Mouse (Mus musculus) cerebral cortex, adult 2 months (tissue): ENCODE results near the gene Ralb.

Source experiments
- WGBS: fragments of 180-500 bp; shearing (Covaris S2); methylation state at CpG from one replicate; pipeline ENCODE4 v1.1.7; 2018; 5-methylcytosine and 5-hydroxymethylcytosine counted together

Ralb gene

DNA sequence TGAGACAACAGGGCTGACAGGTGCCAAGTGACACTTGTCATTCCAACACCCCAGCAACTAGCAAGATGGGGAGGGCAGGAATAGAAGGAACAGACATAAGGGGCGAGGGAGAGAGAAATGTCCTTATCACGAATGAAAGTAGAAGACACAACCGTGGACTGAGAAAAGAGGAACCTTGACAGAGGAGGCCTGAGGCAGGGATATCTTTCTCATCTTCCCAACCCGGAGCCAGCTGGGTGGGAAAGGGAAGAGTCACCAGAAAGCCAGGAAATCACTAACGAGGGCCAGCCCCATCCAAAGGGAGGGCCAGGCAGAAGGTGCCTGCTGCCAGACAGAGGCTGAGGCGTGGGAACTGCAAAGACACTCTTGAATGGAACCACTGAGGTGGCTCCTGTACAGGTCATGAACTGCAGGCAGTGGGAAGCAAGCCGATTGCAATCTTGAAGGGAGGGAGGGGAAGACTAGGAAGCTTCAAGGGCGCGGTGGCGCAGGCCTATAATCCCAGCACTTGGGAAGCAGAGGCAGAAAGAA, 57.8 kb downstream of the Ralb start:
- 68% methylated on average over 10 of the region's 10 CpGs for WGBS

- 86% methylated on average over 21 of the region's 21 CpGs for WGBS
Measured at GRCm38 (mm10) chr1:119443591-119444350, 60.8 kb downstream of the Ralb start.

GRCm38 (mm10) chr1:119442901-119443300, 61.7 kb downstream of the Ralb start:
- WGBS: 95% methylated on average over 9 of the region's 9 CpGs

DNA sequence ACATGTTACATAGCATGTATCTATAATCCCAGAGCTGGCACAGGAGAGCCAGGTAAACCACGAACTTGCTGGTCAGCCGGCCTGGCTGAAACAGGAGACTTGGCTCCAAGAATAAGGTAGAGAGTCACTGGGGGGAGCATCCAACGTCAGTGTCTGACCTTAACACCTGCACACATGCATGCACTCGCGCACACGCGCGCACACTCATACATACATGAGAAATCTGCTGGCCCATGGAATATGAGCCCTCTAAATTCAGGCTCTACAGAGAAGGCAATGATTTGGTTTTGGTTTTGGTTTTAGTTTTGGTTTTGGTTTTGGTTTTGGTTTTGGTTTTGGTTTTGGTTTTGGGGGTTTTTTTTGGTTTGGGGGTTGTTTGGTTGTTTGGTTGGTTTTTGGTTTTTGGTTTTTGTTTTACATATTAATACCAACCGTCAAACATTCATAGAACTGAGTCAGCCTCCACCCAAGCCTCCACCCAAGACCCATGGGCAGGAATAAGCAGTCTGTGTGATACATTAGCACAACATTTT, 66.4 kb downstream of the Ralb start:
- 94% methylated on average over 9 of the region's 9 CpGs for WGBS

DNA sequence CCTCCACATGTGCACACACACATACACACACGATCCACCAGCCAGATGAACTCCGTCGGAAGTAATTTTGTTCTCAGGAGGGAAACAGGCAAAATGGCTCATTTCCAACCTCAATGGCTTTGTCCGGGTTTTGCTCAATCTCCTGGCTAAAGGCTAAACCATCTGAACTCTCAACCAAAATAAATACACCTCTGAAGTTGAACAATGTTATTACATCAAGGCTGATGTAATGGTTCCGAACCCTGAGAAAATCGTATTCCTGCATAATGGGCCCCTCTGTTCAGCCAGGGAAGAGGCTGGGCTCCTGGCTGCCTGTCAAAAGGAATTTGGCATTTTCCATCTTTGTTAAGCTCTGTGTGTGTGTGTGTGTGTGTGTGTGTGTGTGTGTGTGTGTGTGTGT, 67.2 kb downstream of the Ralb start:
- WGBS: 57% methylated on average over 6 of the region's 6 CpGs

- WGBS: 52% methylated on average over 6 of the region's 6 CpGs
Measured at GRCm38 (mm10) chr1:119424141-119424860, 80.3 kb downstream of the Ralb start.

GRCm38 (mm10) chr1:119423510-119423909, 81.1 kb downstream of the Ralb start:
- 8% methylated on average over 14 of the region's 14 CpGs for WGBS

DNA sequence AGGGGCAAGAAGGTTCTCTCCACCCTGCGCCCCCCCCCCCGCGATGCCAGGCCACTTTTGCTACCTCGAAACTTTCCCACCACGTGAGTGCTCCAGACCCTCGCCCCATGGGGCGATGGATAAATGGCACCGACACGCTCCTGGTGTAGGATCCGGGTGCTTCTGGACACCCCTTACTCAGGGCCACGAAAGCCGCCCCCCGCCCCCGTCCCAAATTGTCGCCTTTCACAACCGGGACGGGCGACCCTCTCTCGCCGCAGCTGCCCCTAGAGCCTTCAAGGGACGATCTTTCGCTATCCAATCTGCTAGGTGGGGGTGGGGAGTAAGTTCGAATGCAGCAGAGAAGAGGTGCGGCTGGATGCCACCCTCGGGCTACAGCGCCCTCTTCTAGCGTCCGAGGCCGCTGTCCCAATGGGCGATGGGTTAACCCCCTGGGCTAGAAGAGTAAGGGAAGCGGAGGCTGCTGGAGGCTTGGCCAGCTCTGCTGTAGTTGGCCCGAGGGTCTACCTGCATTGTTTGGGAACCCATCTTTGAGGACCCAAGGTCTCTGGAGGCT, 82.1 kb downstream of the Ralb start:
- 1% methylated on average over 31 of the region's 32 CpGs for WGBS

DNA sequence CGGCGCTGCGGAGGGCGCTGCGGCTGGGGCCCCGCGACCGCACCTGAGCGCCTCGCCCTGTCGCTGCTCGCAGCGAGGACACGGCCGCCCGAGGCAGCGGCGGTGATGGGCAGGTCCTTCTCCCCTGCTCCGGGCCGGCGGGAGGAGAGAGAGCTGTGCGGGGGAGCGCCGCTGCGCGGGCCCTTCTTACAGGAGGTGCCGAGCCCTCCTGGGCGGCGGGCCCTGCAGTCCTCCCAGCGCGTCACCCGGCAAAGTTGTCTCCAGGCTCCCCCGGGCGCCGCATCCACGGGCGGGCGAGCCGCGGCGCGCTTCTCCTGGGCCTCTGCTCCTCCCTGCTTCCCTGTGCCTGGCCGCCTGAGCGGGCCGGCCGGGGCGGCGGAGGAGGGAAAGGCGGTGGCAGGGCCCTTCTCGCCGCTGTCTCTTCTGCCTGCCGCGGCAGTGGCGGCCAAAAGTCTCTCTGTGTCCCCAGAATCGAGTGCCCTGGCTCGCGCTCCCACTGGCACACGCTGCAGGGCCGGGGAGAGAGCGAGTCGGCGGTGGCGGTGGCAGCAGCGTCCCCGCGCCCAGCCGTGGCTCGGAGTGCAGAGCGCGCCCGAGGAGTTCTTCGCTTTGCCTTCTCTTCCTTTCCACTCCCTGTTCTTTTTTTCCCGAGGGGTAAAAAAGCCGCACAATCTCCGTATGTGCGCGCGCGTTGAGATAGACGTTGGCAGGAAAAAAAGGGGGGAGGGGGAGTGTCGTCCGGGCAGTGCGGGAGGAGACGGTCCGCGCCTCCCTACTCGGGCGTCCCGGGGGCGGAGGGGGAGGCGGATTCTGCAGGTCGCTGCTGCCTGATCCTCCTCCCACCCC, 82.8 kb downstream of the Ralb start, which contains the start of gene Inhbb:
TSS of gene Inhbb (minus strand) at position 673 of the 846 bp plus-strand sequence.
- under 1% methylated on average over 82 of the region's 92 CpGs for WGBS

DNA sequence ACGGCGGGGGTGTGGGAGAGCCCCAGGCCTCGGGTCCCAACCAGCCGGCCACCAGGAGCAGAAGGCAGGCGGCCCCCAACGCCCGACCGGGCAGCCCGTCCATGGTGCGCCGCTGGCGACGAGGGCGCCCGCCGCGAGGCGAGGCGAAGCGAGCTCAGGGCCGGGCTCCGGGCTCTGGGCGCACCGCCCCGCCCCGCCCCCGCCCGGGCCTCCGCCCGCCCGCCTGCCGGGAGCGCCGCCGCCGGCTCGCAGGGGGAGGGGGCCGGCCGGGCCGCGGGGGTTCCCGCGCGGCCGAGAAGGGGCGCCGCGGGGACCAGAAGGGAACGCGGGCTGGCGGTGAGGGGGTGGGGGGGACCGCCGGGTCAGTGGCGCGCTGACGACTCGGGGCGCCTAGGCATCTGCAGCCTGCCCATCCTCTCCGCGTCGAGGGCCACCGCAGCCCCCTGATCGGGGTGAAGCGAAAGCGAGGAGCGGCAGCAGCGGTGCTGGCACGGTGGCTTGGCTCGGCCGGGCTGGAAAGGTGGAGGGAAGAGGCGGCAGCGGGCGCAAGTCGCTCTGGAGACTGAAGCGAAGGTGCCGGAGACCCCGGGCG, 83.5 kb downstream of the Ralb start:
- 2% methylated on average over 60 of the region's 78 CpGs for WGBS
